Mouse (Mus musculus): ENCODE measurements at regions not wholly inside any gene's neighbourhood (a gene's known extent, or its start where the extent isn't known, plus 50 kb on each side); places are given as distances from the start of the nearest gene placed in this dataset.

GRCm38 (mm10) chr3:34959044-34959521, 308.9 kb downstream of the Sox2 start:
- DNase-seq (ENCODE audit: low read depth, low spot score) (no peak), ATAC-seq (no peak)
- in situ Hi-C loops (cut with MboI; ENCODE audit: low pct_unique_long_range_greater_than_20kb) = no loop called here
- no peak for TF ChIP-seq CTCF (IDR thresholded peaks at IDR 0.05)
- CTCF ChIA-PET = interaction anchor here (1.0 kb wide), 1 partner anchor 18 kb away, joined by 4 read pairs; no protein-coding TSS in a partner anchor
- POLR2A ChIA-PET = no interaction called here
- H3K27me3 ChIP-seq = peaks cover 8% of the 10 kb centered on the region

GRCm38 (mm10) chr3:34966442-34966841, 316.2 kb downstream of the Sox2 start:
- ChIA-PET CTCF (no interaction called here), POLR2A (no interaction called here)
- no peak for ATAC-seq
- no peak for DNase-seq (ENCODE audit: low read depth, low spot score)
- H3K27me3 ChIP-seq = no peaks in the 10 kb centered on the region
- in situ Hi-C loops (cut with MboI; ENCODE audit: low pct_unique_long_range_greater_than_20kb) = no loop called here
- no peak for TF ChIP-seq CTCF (IDR thresholded peaks at IDR 0.05)

GRCm38 (mm10) chr3:34967911-34968310, 317.7 kb downstream of the Sox2 start:
- no peak for TF ChIP-seq CTCF (IDR thresholded peaks at IDR 0.05)
- CTCF ChIA-PET = interaction anchor here (1.4 kb wide), 1 partner anchor 11 kb away, joined by 3 read pairs; no protein-coding TSS in a partner anchor

GRCm38 (mm10) chr3:34971536-34971935, 321.3 kb downstream of the Sox2 start:
- H3K27me3 ChIP-seq = no peaks in the 10 kb centered on the region
- POLR2A ChIA-PET = no interaction called here
- in situ Hi-C loops (cut with MboI; ENCODE audit: low pct_unique_long_range_greater_than_20kb) = no loop called here
- CTCF ChIA-PET = interaction anchor here (1.9 kb wide), 1 partner anchor 17 kb away, joined by 4 read pairs; no protein-coding TSS in a partner anchor
- DNase-seq (ENCODE audit: low read depth, low spot score) = no peak
- TF ChIP-seq CTCF (IDR thresholded peaks at IDR 0.05) = no peak
- no peak for ATAC-seq

More at GRCm38 (mm10) chr3:34967911-34968310, 317.7 kb downstream of the Sox2 start:
- POLR2A ChIA-PET = interaction anchor here (0.5 to 1.1 kb wide), 2 partner anchors 8 to 103 kb away, joined by 3 to 4 read pairs; no protein-coding TSS in a partner anchor
- in situ Hi-C loops (cut with MboI; ENCODE audit: low pct_unique_long_range_greater_than_20kb) = no loop called here
- ATAC-seq (no peak), DNase-seq (ENCODE audit: low read depth, low spot score) (no peak)
- H3K27me3 ChIP-seq = no peaks in the 10 kb centered on the region

- ChIA-PET POLR2A (no interaction called here), CTCF (no interaction called here)
- DNase-seq (ENCODE audit: low read depth, low spot score) (no peak), ATAC-seq (no peak)
- TF ChIP-seq CTCF (IDR thresholded peaks at IDR 0.05) = no peak
- H3K27me3 ChIP-seq = peaks cover 4% of the 10 kb centered on the region
- in situ Hi-C loops (cut with MboI; ENCODE audit: low pct_unique_long_range_greater_than_20kb) = no loop called here
Observed at GRCm38 (mm10) chr3:34974371-34974770, 324.2 kb downstream of the Sox2 start.

All from Patski (cell line).